Mouse (Mus musculus): Measurements from ENCODE around the gene Tbck.

Tbck gene

DNA sequence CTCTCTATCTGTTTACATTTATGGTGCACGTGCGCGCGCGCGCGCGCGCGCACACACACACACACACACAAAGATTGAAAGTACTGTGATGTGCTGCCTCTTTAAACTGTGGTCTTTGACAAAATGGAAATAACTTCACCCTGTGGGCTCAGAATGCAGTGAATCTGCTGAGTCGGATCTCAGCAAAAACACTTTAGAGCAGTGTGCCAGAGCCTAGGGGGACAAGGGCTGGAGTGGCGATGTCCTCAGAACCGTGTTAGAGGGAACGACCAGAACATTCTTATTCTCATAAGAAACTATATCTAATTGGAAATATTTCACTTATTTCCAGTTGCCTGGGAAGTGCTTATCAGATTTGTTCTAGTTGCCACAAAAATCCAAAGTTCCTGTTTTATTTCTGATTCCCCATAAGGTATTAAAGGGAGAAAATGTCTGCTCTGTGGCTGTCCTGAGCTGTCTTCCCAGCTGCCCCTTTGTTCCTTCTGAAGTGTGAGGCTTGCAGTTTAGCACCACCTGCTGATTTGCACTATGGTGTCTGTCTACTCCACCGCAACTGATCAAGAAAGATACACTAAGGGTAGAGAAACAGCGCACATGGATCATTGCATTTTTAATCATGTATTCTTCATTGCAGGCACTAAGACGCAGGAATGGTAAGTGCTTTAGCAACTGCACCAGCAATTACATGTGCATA, 82.2 kb downstream of the Tbck start:
- DNase-seq, result no peak

GRCm38 (mm10) chr3:132772054-132772453, 88.1 kb downstream of the Tbck start:
- no peak for DNase-seq

DNA sequence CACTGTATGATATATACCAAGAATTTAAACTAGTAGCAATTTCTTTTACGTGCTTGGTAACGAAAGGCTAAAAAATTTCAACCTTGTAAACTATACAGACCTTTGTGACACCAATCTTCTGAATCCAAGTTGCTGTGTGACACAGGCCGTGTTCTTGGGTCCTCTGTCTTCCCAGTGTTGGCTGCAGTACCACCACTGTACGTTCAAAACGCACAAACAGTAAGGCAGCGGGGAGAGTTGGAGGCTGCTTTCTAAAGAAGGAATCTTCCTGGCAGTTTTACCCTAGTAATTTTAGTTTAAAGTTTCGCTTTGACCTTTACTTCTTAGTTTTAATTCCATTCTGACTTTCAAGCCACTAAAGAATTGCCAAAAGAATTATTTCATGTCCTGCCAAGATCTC, 92.7 kb downstream of the Tbck start:
- no peak for DNase-seq

DNA sequence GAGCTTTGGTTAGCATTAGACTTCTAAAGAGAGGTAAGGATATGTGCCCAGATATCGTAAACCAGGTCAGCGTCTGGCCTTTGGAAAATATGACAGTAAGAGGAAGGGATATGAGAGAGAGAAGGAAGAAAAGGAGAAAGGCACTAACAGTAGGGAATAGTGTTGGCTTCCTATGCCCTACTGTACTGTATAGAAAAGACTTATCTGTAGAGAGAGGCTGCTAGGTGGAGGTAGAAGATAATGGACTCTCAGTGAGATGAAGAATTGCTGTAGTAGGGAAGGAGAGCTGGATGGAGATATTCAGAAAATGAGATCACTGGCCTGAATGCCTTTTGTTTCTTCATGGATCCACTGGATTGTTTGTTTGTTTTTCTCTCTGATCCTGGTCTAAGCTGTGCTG, 97.2 kb downstream of the Tbck start:
- no peak for DNase-seq

GRCm38 (mm10) chr3:132783087-132783486, 99.1 kb downstream of the Tbck start:
- DNase-seq, result no peak

GRCm38 (mm10) chr3:132784732-132785131, 100.8 kb downstream of the Tbck start:
- no peak for DNase-seq

- DNase-seq, result no peak
These were observed 102.7 kb downstream of the Tbck start for GRCm38 (mm10) chr3:132786690-132787089.

DNA sequence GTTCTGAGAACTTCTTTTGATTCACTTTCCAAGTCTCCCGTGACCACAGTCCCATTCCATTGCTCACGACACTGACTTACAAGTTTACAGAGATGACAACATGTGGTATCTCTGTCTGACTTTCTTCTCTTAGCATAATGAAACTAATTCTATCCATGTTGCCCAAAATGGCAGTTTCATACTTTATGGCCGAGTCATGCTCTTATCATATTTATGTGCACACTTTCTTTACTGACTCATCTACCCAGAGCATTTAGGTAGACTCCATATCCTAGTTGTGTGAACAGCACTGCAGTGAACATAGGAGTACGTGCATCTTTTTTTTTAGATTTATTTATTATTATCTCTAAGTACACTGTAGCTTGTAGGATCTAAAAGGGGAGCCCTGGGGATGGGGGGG, 103.8 kb downstream of the Tbck start:
- DNase-seq, result no peak

DNA sequence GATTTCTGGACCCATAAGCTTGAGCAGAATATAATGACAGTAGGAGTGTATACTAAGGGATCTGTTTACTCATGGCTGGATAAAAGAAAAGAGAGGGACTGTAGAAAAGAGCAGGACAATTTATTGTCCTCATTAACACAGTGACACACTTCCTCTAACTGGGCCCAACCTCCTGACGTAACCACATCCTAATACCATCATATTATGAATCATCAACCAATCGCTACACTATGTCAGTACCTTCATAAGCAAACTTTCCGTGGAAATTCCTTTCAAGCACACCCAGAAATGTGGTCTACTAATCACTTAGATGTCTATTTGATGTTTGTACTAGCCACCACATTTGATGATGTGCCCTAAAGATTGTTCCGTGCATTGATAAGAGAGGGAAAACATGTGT, 107.2 kb downstream of the Tbck start:
- DNase-seq, result no peak

GRCm38 (mm10) chr3:132800196-132800595, 116.3 kb downstream of the Tbck start:
- DNase-seq, result no peak

GRCm38 (mm10) chr3:132801910-132802309, 118.0 kb downstream of the Tbck start:
- DNase-seq, result no peak

DNA sequence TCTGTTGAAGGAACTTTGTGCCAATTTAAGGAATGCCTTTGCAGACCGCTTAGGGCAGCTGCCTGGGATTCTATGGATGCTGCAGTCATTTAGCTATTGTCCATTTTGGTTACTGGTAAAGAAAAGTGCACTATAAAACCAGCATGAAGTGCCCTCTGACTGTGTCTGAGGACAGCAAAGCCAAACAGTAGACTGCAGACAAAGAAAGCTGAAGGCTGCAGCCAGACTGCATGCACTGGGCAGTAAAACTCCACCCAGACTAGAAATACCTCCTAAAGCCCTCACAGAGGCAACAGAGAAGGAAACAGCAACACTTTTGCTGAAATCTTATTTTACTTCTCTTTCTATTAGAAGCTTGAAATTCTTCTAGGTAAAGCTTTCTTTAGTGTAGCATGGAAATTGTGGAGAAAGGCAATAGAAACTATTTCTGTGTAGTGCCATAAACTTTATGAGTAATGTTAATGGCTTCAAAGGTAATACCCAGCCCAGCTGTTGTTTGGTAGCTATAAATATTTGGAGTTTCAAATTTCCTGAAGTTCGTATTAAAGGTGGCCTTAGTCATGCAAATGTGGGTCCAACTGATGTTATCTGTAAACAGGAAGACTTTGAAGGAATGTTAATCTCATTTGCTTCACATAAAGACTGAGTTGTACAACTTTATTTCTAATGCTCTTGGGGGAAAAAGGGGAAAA, 124.1 kb downstream of the Tbck start:
- no peak for DNase-seq

GRCm38 (mm10) chr3:132808951-132809350, 125.0 kb downstream of the Tbck start:
- DNase-seq, result no peak

GRCm38 (mm10) chr3:132811791-132812190, 127.8 kb downstream of the Tbck start:
- no peak for DNase-seq

DNA sequence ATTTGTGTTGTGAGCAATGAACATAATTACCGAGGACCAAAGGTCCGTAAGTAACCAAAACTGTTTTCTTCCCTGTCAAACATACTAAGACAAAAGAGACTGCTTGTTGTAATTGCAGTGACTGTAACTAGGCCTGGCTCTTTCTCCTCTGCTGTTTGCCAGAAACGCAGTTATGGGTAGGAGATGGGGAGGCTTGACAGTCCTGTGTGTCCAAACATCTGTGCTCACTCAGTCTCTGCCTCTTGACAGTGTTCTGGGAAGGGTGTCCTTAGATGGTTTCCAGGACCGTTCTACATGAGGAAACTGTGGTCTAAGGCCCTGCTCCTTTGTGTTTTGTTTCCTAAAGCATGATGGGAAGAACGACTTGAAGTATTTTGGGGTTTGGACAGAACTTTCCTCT, 128.4 kb downstream of the Tbck start:
- DNase-seq, result no peak

DNA sequence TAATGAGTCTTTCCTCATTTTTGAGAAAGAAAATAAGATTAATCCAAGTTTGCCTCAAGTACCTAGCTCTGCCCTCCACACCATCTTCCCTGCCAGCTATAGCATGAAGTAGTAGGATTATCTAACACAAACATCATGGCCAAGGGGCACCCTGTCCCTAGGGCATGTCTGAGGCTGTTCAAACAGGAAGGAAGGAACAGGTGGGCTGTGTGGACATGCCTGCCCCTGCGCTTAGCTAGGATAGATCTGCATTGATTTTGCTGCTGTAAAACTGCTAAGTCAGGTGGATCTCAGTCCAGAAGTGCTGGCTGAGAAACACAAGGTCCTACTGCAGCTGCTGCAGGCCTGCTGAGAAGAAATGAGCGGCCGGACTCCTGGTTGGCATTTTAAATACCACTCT, 129.2 kb downstream of the Tbck start:
- no peak for DNase-seq

GRCm38 (mm10) chr3:132813706-132814497, 130.0 kb downstream of the Tbck start:
- DNase-seq, result no peak

GRCm38 (mm10) chr3:132814791-132815496, 131.0 kb downstream of the Tbck start:
- no peak for DNase-seq

GRCm38 (mm10) chr3:132815497-132816326, 131.8 kb downstream of the Tbck start:
- DNase-seq, result no peak

- DNase-seq, result no peak
These were observed 135.5 kb downstream of the Tbck start for GRCm38 (mm10) chr3:132819408-132819807.

DNA sequence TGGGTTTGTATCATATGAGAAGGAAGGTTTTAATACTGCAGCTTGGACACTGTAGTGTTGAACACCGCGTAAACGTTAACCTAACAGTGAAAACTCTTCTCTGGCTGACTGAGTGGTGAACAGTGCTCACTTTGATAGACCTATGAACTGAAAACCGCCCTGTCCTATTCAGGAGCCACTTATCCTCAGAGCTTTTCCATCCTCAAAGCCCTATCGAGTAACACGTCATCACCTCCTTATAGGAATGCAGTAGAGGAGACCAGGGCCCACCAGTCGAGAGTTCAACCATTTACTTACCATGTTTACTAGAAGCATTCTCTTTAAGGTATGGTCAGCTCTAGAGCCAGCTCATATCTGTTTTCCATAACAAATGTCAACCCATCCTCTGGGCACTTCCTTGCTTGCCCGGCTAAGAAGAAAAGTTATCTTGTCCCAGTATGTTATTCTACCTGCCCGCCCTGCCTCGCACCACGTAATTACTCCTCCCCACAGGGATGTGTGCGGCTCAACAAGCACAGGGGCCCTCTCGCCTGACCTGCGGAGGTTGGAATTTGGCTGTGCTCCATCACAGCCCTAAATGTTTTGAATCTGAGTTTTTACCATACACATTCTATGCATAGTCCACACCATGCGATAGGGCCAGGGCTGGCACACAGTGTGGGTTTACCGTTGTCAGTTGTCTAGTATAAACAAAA, 147.4 kb downstream of the Tbck start:
- no peak for DNase-seq

Measured in B cell, adult 2 months (primary cell).